Mouse (Mus musculus) liver, embryonic 14.5 days (tissue): ENCODE measurements around the gene Nit1. TPM values are rescaled to one million over a fixed set of nuclear protein-coding genes. Genes with fewer than 3 reads are reported as not detected.
"Not testable (repeated sequence)": the region's sequence is repeated elsewhere in the genome, so short reads cannot be mapped to it uniquely, and the experiment has no call there.

Experiments
- ATAC-seq: fragments of 200-750 bp; cut with Nextera tagmentation; 2 replicates; pipeline ENCODE4 v1.8.0; 2017; ENCODE audit warnings: moderate number of reproducible peaks, mild to moderate bottlenecking, moderate library complexity; ENCODE audit not compliant: insufficient read depth
- DNase-seq, 3 experiments: peaks; one replicate each; pipeline ENCODE4 v3.0.0-alpha.2; 2012 to 2013; ENCODE audit warnings: low read depth in 3 of 3, low spot score in 3 of 3
- H3K27ac ChIP-seq: fragments of 300-500 bp; sonication (generic); 2 replicates; pipeline ENCODE4 v1.5.1; 2014; ENCODE audit warnings: moderate library complexity, mild to moderate bottlenecking, control low read depth, inconsistent platforms
- H3K27me3 ChIP-seq: fragments of 300-500 bp; sonication (generic); 2 replicates; pipeline ENCODE4 v1.6.1; 2014; ENCODE audit warnings: mild to moderate bottlenecking, low read length, moderate library complexity; ENCODE audit not compliant: control insufficient read depth, insufficient read depth
- H3K36me3 ChIP-seq: fragments of 300-500 bp; sonication (generic); replicated peaks from 2 replicates; pipeline ENCODE4 v1.6.1; 2014; ENCODE audit warnings: low read depth; ENCODE audit not compliant: control insufficient read depth, insufficient read depth
- H3K4me1 ChIP-seq, 2 experiments: fragments of 200-500 bp in 1 of 2; fragments of 300-500 bp in 1 of 2; sonication (generic) in 1 of 2; replicated peaks; 2 replicates each; pipeline ENCODE4 v1.6.1; 2012 to 2014; ENCODE audit warnings: antibody characterized with exemption in 1 of 2, inconsistent platforms in 1 of 2, low read length in 1 of 2; ENCODE audit not compliant: control insufficient read depth in 2 of 2, insufficient read depth in 2 of 2
- H3K4me2 ChIP-seq: fragments of 300-500 bp; sonication (generic); 2 replicates; pipeline ENCODE4 v1.6.1; 2014; ENCODE audit warnings: low read depth, mild to moderate bottlenecking, control low read depth, moderate library complexity
- H3K4me3 ChIP-seq, 2 experiments: fragments of 200-500 bp in 1 of 2; fragments of 300-500 bp in 1 of 2; sonication (generic) in 1 of 2; 2 replicates each; pipeline ENCODE4 v1.5.1; 2012 to 2014; ENCODE audit warnings: low read depth in 2 of 2, low read length in 2 of 2, mild to moderate bottlenecking in 2 of 2, control low read depth in 1 of 2, inconsistent platforms in 1 of 2, moderate library complexity in 1 of 2; ENCODE audit not compliant: insufficient read depth in 1 of 2
- H3K9ac ChIP-seq: fragments of 300-500 bp; sonication (generic); replicated peaks from 2 replicates; pipeline ENCODE4 v1.6.1; 2014; ENCODE audit warnings: mild to moderate bottlenecking, control low read depth, moderate library complexity
- H3K9me3 ChIP-seq: fragments of 300-500 bp; sonication (generic); 2 replicates; pipeline ENCODE4 v1.6.1; 2016; ENCODE audit warnings: low read length, mixed read lengths; ENCODE audit not compliant: control insufficient read depth
- CTCF ChIP-seq: IDR thresholded peaks from 2 replicates; pipeline ENCODE4 v1.5.1; 2016; ENCODE audit warnings: antibody characterized with exemption, low read depth, control low read depth
- EP300 ChIP-seq: IDR thresholded peaks from 2 replicates; pipeline ENCODE4 v1.6.1; 2016; ENCODE audit warnings: antibody characterized with exemption, low read depth
- WGBS: fragments of 180-500 bp; shearing (Covaris S2); extraction: QIAGEN DNeasy Blood & Tissue Kit; methylation state at CpG from one replicate; pipeline ENCODE4 v1.1.7; 2014; ENCODE audit not compliant: insufficient replicate concordance; 5-methylcytosine and 5-hydroxymethylcytosine counted together
- polyA plus RNA-seq, 2 experiments: library from polyadenylated mRNA; depleted of rRNA in 1 of 2; stranded (reverse) in 1 of 2; unstranded in 1 of 2; fragments of >200 nt; fragmentation: Nextera tagmentation in 1 of 2; extraction: Ambion mirVana in 1 of 2; gene quantifications; 2 replicates each; pipeline versions ENCODE4 v1.2.1 to v1.2.3; 2012 to 2014

Nit1 gene
- polyA plus RNA-seq, 2 experiments, result 22.1 to 23.4 TPM

DNA sequence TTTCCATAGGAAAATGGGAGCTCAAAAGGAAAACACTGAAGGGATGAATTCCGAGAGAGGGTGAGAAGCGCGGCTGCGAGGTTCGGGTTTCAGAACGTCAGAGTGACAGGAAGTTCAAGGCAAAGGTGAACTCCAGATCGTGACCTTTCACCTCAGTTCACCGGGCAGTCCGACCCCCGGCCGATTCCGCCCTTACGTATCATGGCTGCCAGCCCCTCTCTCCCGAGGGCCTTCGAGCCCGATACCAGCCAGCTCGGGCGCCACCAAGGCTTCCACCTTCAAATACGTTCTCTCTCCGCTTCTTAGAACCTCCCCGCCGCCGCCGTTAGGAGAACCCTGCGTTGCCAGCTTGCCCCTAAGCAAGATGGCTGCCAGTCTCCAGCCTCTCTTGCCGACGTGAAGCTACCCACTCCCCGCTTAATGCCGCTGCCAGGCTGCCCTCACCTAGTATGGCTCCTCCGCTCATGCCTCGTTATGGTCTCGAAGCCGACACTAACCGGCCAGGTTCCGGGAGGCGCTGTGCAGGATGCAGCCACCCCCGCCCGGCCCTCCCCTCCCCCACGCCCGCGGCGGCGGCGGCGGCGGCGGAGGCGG, 16.5 kb downstream of the Nit1 start, which contains the start of gene Dedd:
Dedd (plus strand) TSS at position 307 of the 594 bp plus-strand sequence.
- peak within 1 kb of the TSS; percentile 83 for H3K27ac ChIP-seq
- no peaks in the 10 kb centered on the region for H3K27me3 ChIP-seq
- H3K9me3 ChIP-seq, result no peaks in the 10 kb centered on the region
- peak; percentile 86 for ATAC-seq
- DNase-seq, result peak; percentile 73 to 78 (median 74)
- TF ChIP-seq EP300 (no peak), CTCF (no peak; the same call in 1 of the 2 replicates)
- H3K4me2 ChIP-seq, result peak within 1 kb of the TSS; percentile 84
- H3K9ac ChIP-seq, result peak within 1 kb of the TSS; percentile 96
- H3K36me3 ChIP-seq, result no peaks in the 10 kb centered on the region
- WGBS, result under 1% methylated on average over 48 of the region's 48 CpGs
- H3K4me3 ChIP-seq, result peak within 1 kb of the TSS; percentile 73 to 82
- H3K4me1 ChIP-seq, result peaks cover 13 to 17% of the 10 kb centered on the region in 2 experiments

DNA sequence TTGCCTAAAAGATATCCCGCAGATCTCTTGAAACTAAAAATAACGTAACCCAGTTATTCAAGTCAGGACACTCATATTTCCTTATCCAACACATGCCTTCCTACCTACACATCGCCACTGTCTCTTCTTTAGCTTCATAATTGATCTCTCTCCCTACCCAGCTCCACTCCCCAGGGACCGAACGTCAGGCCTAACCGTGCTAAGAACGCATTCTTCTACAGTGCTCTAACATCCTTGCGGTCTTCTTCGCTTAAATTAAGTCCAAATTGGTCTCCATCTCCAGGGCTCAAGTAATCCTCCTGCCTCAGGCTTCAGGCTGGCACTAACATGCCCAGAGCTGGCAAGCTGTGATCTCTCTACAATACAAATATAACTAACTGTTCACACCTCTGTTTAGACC, 17.2 kb downstream of the Nit1 start:
- Histone ChIP-seq H3K4me1 (peaks cover 13 to 17% of the 10 kb centered on the region in 2 experiments), H3K36me3 (no peaks in the 10 kb centered on the region), H3K9me3 (no peaks in the 10 kb centered on the region), H3K4me3 (peak overlapping the region; percentile 73 to 82), H3K27ac (peak overlapping the region; percentile 83), H3K4me2 (peak overlapping the region; percentile 84), H3K9ac (peak overlapping the region; percentile 96), H3K27me3 (no peaks in the 10 kb centered on the region)
- ATAC-seq (no peak), DNase-seq (no peak)
- WGBS, result 24% methylated on average over 9 of the region's 9 CpGs
- TF ChIP-seq EP300 (no peak), CTCF (no peak)

DNA sequence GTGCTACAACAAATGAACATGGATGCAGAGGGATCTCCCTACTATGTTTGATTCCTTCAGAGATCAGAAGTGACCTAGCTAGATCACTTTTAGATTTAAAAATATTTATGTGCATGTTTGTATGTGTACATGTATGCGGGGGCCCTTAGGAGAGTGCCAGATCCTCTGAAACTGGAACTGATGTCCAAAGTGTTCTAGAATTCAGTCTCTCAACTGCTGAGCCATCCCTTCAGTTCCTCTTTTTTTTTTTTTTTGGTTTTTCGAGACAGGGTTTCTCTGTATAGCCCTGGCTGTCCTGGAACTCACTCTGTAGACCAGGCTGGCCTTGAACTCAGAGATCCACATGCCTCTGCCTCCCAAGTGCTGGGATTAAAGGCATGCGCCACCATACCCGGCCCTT, 18.9 kb downstream of the Nit1 start:
- not testable (repeated sequence) for H3K9me3 ChIP-seq, DNase-seq, H3K36me3 ChIP-seq, ATAC-seq, H3K4me2 ChIP-seq, H3K27ac ChIP-seq, H3K4me3 ChIP-seq, H3K27me3 ChIP-seq, H3K9ac ChIP-seq
- peaks cover 13 to 19% of the 10 kb centered on the region in 2 experiments for H3K4me1 ChIP-seq
- 52% methylated on average over 4 of the region's 4 CpGs for WGBS

DNA sequence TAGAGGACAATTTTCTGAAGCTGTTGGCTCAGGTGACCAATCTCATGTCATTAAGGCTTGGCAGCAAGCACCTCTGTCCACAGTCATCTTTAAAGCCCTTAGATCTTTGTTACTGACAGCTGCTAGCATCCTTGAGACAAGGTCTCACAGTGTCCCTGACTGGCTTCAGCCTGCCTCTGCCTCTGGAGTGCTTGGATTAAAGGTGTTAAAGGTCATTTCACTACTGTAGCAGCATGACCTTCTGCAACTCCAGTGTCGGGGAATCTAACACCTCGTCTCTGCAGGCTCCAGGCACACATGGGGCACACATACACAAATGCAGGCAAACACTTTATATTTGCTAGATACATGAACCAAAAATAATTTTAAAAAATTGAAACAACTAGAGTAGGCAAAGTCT, 19.9 kb downstream of the Nit1 start:
- Histone ChIP-seq H3K36me3 (no peaks in the 10 kb centered on the region), H3K4me3 (no peak overlapping the region), H3K9ac (no peak overlapping the region), H3K27ac (no peak overlapping the region), H3K9me3 (no peaks in the 10 kb centered on the region), H3K4me1 (peaks cover 12 to 13% of the 10 kb centered on the region in 2 experiments), H3K27me3 (no peaks in the 10 kb centered on the region), H3K4me2 (no peak overlapping the region)
- WGBS, result 78% methylated on average over 2 of the region's 2 CpGs
- TF ChIP-seq EP300 (no peak), CTCF (no peak)
- ATAC-seq, result no peak
- DNase-seq, result no peak

DNA sequence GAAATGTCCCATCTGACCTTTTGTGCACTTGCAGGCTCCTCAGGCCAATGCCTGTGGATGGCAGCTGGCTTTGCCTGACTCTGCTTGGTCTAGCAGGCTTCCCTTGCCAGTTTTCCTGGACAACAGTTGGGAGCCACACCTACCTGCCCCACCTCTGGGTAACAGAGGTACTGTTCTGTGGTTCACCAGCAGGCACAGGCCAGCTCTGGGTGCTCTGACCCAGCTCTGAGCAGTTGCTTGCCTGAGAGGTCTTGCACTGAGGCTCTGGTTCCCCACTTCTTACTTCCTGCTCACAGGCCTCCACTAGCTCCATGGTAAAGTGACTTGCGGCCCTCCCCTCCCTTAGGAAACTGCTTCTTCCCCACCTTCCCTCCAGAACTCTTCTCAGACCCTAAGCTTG, 23.4 kb downstream of the Nit1 start:
- 66% methylated on average over 1 of the region's 1 CpGs for WGBS
- DNase-seq (no peak), ATAC-seq (peak; percentile 41; the same call in 1 of the 2 replicates)
- peaks cover 0 to 2% of the 10 kb centered on the region in 2 experiments; a peak in 1 of 4 replicates for H3K4me1 ChIP-seq
- H3K9ac ChIP-seq, result no peak overlapping the region
- no peak overlapping the region for H3K4me3 ChIP-seq
- H3K27ac ChIP-seq, result no peak overlapping the region
- TF ChIP-seq EP300 (no peak), CTCF (peak; percentile 10; the same call in 1 of the 2 replicates)
- no peak overlapping the region for H3K4me2 ChIP-seq
- H3K36me3 ChIP-seq, result no peaks in the 10 kb centered on the region
- H3K9me3 ChIP-seq, result no peaks in the 10 kb centered on the region
- no peaks in the 10 kb centered on the region for H3K27me3 ChIP-seq
